ENCODE assay signal across 21 mouse cellular contexts in genomic region chr5:102375339-102375738, GRCm38 (mm10).
DNase-seq lines count a peak whose midpoint lies in the region; ATAC-seq lines count a peak whose summit lies in the region.
"Had no signal": no experiment of that assay in that cellular context is flagged by ENCODE, and none has a peak within 500 bp of the region (broad histone marks: within the 10 kb centered on the region; RNA-seq: fewer than 3 reads in every experiment).

No protein-coding gene starts in this region.

- peak overlapping the region; percentile 77 for H3K27ac ChIP-seq in limb, embryonic 10.5 days
- H3K27ac ChIP-seq: embryonic facial prominence, embryonic 13.5 days; embryonic facial prominence, embryonic 15.5 days; forebrain, embryonic 10.5 days; forebrain, embryonic 12.5 days had no signal

- no peaks in the 10 kb centered on the region for H3K27me3 ChIP-seq in limb, embryonic 10.5 days (ENCODE audit: low read depth, poor library complexity, severe bottlenecking)
- H3K27me3 ChIP-seq: embryonic facial prominence, embryonic 13.5 days; embryonic facial prominence, embryonic 15.5 days; forebrain, embryonic 12.5 days had no signal

- WGBS in limb, embryonic 10.5 days: 88% methylated on average over 2 of the region's 2 CpGs

- H3K9me3 ChIP-seq in limb, embryonic 10.5 days (replicated peaks): no peaks in the 10 kb centered on the region
- H3K9me3 ChIP-seq: embryonic facial prominence, embryonic 13.5 days; embryonic facial prominence, embryonic 15.5 days; forebrain, embryonic 10.5 days; forebrain, embryonic 12.5 days had no signal

- DNase-seq in frontal cortex, postnatal 14 days (ENCODE audit: low spot score in 2 of 2): no peak
- peak; percentile 39 for DNase-seq in right cerebral cortex, adult 18-20 months
- DNase-seq in right cerebral cortex, postnatal 36 days (ENCODE audit: low spot score in 2 of 2): no peak
- no peak for DNase-seq in limb, embryonic 10.5 days (ENCODE audit: low spot score)
- DNase-seq in liver: no peak
- DNase-seq: adrenal gland, adult 8-10 months; adrenal gland, postnatal 14 days; adrenal gland, postnatal 36 days; cerebellum, adult 11 months; cerebellum, adult 9-11 months; cerebellum, postnatal 36 days; embryo, embryonic 11 days had no signal

- H3K4me3 ChIP-seq in limb, embryonic 10.5 days: no peak overlapping the region
- H3K4me3 ChIP-seq: embryonic facial prominence, embryonic 13.5 days; embryonic facial prominence, embryonic 15.5 days; erythroblast, embryonic 14.5 days; forebrain, embryonic 10.5 days; forebrain, embryonic 12.5 days had no signal

- peak; percentile 86 for ATAC-seq in frontal cortex, adult (ENCODE audit: low TSS enrichment)
- no peak for ATAC-seq in monocyte, adult 5-6 weeks (replicated peaks; ENCODE audit: insufficient number of reproducible peaks, low FRiP score, low TSS enrichment, poor library complexity, severe bottlenecking)
- ATAC-seq: forebrain, embryonic 14.5 days; forebrain, embryonic 16.5 days had no signal

- H3K4me1 ChIP-seq in limb, embryonic 10.5 days: peaks cover 25% of the 10 kb centered on the region
- H3K4me1 ChIP-seq: embryonic facial prominence, embryonic 15.5 days; forebrain, embryonic 12.5 days had no signal

- no peaks in the 10 kb centered on the region for H3K36me3 ChIP-seq in limb, embryonic 10.5 days
- H3K36me3 ChIP-seq: embryonic facial prominence, embryonic 13.5 days; embryonic facial prominence, embryonic 15.5 days; forebrain, embryonic 10.5 days; forebrain, embryonic 12.5 days had no signal
